Mouse (Mus musculus) left cerebral cortex, adult 2 months (tissue): ENCODE results near the gene Phxr2. TPM values are rescaled to one million over a fixed set of nuclear protein-coding genes. Genes with fewer than 3 reads are reported as not detected.

Experiments used
- DNase-seq, 2 experiments: peaks; one replicate each; pipeline ENCODE4 v3.0.0; 2021 to 2022; ENCODE audit warnings: low spot score in 2 of 2, mixed read lengths in 1 of 2; ENCODE audit errors: extremely low spot score in 1 of 2
- H3K27ac ChIP-seq: fragments of 200-600 bp; 2 replicates; pipeline ENCODE4 v1.8.1; 2022
- H3K4me3 ChIP-seq: fragments of 200-600 bp; 2 replicates; pipeline ENCODE4 v1.8.1; 2022
- CTCF ChIP-seq: fragments of 200-600 bp; IDR thresholded peaks from 2 replicates; pipeline ENCODE4 v1.8.1; 2022; ENCODE audit warnings: antibody characterized with exemption, mild to moderate bottlenecking, moderate library complexity
- intact Hi-C: fragments of 180-260 bp; cut with DNase I; formaldehyde crosslinking; loops from one replicate; pipeline ENCODE4 v1.15.1; 2025
- total RNA-seq, 2 experiments: library from RNA; stranded (reverse); gene quantifications; 2 replicates each; pipeline ENCODE4 v1.2.3; 2021

Gene Phxr2
- total RNA-seq, 2 experiments from 2014 or later = not detected

DNA sequence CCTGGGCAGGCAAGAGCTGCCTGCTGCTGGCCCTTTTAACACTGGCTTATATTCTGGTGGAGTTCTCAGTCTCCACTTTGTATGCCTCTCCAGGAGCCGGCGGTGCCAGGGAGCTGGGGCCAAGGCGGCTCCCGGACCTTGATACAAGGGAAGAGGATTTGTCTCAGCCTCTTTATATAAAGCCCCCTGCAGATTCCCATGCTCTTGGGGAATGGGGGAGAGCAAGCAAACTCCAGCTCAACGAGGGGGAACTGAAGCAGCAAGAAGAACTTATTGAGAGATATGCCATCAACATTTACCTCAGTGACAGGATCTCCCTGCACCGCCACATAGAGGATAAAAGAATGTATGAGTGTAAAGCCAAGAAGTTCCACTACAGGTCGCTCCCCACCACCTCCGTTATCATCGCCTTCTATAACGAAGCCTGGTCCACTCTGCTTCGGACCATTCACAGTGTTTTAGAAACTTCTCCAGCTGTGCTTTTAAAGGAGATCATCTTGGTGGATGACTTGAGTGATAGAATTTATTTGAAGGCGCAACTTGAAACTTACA is 17.6 kb downstream of the Phxr2 start:
- no peak for DNase-seq
- H3K27ac ChIP-seq = peak overlapping the region; percentile 67
- TF ChIP-seq CTCF = no peak
- intact Hi-C loops = loop anchor here (5.0 kb wide), 2 partner anchors 44 to 154 kb away; partner anchors contain the start of gene Dusp6
- peak overlapping the region; percentile 88 for H3K4me3 ChIP-seq

DNA sequence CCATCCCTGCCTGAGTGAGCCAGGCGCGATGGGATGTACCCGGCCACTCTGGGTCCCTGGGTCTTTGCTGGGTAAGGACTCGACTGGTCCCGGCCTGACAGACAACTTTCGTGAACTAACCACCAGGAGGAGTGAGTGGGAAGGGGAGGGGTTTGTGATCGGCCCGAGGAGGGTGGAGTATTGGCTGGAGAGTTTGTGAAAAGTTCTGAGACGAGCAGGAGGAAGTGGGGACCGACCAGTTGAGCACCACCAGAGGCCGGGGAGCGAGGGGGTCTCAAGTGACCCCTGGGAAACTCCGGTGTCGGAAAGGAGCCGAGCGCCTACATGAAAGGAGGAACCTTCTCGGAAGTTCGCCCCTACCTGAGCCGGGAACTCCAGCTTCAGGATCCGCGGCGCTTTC is 18.2 kb downstream of the Phxr2 start, which contains the start of gene Galnt4:
Gene Galnt4 (plus strand): TSS at position 196 of the 400 bp plus-strand sequence.
- peak; percentile 57 for TF ChIP-seq CTCF
- intact Hi-C loops = loop anchor here (2.0 to 5.0 kb wide), 3 partner anchors 44 to 511 kb away; partner anchors contain the start of gene Dusp6
- peak in 1 of 2 experiments; percentile 58 for DNase-seq
- peak within 1 kb of the TSS; percentile 88 for H3K4me3 ChIP-seq
- H3K27ac ChIP-seq = peak within 1 kb of the TSS; percentile 96

DNA sequence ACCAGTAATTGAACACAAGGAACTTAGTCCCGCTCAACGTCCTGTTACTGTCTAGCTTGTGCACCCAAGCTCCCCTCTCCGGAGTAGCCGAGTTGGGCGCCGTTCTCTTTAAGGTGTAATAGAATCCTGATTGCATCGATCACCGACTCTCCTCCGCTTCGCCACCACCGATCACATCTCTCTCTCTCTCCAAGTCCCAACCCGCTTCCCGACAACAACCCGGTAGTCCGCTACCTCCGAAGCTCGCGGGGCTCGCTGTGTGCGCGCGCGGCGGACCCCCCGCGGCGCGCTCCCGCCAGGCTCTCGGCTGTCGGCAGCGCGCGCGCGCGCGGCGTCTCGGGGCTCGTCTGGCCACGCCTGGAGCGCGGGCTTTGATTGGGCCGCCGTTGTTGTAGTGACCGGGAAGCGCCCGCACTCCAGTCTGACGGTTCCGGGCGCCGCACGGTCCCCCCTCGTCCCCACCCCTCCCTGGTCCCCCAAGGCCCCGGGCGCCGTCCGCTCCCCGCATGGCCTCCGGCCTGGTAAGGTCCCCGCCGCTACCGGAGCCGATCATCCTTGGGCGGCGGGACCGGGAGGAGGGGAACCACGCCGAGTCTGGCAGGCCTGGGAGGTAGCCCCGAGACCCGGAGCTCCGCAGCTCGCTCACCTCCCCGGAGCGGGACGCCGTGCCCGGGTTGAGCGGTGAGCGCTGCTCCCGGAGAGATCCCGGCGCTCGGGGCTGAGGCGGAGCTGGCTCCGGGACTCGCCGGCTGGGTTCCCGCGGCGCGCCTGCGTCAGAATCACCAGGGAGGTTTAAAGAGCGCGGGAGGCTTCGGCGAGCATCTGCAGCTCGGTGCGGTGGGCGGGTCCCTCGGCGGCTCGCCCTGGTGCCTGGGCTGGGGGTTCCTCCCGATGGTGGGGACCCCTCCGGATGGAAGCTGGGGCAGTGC is 19.2 kb downstream of the Phxr2 start, which contains the start of gene Poc1b:
Gene Poc1b (plus strand): TSS at position 334 of the 929 bp plus-strand sequence.
- intact Hi-C loops = loop anchor here (2.0 to 5.0 kb wide), 3 partner anchors 45 to 512 kb away; partner anchors contain the start of gene Dusp6
- peak within 1 kb of the TSS; percentile 96 for H3K27ac ChIP-seq
- H3K4me3 ChIP-seq = peak within 1 kb of the TSS; percentile 88
- peak; percentile 82 to 84 for DNase-seq
- TF ChIP-seq CTCF = no peak

DNA sequence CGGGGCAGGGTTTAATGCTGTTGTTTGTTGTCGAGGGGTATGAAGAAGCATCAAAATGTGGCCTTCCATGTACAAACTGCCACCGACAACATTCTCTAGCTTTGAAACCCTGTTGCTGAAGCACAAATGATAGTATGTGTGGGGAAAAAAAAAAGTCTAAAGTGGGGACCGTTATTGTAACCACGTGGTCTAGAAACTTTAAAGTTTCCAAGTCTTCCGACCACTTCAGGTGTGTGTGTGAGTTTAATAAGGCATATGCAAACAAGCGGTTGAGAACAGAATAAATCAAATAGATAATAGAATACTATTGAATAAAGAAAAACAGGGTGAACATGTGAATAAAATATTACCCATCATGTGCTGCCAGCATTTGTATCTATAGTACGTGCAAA is 19.8 kb downstream of the Phxr2 start:
- peak overlapping the region; percentile 88 for H3K4me3 ChIP-seq
- no peak for DNase-seq
- peak overlapping the region; percentile 96 for H3K27ac ChIP-seq
- no peak for TF ChIP-seq CTCF
- intact Hi-C loops = loop anchor here (2.0 to 5.0 kb wide), 3 partner anchors 46 to 512 kb away; partner anchors contain the start of gene Dusp6

DNA sequence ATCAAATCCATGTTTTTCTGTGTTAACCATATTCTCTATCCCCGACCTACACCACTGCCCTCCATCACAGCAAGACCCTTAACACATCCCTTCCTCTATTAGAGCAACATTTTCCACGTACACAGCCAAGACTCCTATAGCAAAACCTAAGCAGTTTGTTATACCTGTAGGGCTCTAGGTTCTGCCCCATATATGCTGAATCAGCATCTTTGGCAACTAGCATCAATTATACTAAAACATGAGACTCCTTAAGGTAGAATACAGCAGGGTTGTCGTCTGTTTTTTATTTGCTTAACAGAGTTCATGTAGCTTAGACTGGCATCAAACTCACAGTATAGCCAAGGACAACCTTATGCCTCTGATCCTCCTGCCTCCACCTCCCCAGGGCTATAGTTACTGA is 20.6 kb downstream of the Phxr2 start:
- H3K4me3 ChIP-seq = no peak overlapping the region
- no peak for TF ChIP-seq CTCF
- DNase-seq = no peak
- H3K27ac ChIP-seq = no peak overlapping the region
- intact Hi-C loops = loop anchor here (5.0 kb wide), 2 partner anchors 47 to 157 kb away; partner anchors contain the start of gene Dusp6

DNA sequence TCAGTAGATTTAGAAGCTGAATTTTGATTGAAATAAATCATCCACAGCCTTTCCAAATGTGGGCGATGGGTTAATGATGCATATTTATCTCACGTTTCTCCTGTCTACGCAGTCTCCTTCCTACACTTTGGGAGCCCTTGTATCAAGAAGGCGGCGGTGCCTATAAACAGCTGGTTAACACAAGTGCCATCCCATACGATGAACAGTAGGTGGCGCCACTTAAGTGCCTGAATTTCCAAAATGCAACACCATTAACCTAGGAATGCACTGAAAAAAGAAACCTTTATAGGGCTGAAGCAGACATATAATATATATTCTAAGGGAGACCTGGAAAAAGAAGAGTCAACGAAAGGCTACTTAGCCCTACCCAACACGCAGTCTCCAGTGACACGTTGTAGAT is 28.8 kb downstream of the Phxr2 start:
- Histone ChIP-seq H3K4me3 (no peak overlapping the region), H3K27ac (no peak overlapping the region)
- TF ChIP-seq CTCF = peak; percentile 87
- peak; percentile 52 to 54 for DNase-seq
- intact Hi-C loops = no loop called here

DNA sequence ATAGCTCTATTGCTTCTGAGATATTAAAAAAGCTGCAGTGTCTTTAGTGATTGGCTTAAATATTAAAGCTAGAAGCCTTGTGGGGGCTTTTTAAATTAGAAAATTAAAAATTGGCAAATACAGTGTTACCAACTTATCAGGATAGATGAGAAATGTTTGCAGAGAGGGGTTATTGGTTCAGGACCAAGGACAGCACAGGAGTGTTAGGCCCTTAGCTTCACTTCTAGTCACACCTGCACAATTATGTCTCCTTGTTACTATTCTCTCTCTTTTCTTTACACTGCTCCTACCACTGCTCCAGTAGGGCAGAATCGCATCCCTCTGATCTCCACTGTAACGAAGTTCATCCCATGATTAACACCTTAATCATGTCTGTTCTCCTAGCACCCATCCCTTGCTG is 31.0 kb downstream of the Phxr2 start:
- intact Hi-C loops = no loop called here
- Histone ChIP-seq H3K4me3 (no peak overlapping the region), H3K27ac (no peak overlapping the region)
- no peak for DNase-seq
- no peak for TF ChIP-seq CTCF

DNA sequence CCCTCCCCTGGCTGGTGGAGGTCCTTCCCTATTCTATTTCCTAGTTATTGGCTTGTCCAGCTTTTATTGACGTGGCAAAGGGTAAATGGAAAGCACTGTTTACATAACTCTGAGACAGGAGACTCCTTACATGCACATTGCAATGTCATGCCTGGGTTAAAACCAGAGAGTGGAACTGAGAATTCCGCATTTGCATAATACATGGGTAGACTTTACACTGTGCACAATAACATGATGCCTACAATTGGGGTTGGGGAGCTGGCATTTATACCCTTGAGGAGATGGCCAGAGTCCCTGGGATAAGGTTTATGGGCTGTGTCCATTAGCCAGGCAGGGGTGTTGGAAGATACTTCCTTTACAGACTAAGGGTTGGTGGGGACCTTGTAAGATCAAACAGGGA is 32.8 kb downstream of the Phxr2 start:
- Histone ChIP-seq H3K4me3 (no peak overlapping the region), H3K27ac (no peak overlapping the region)
- DNase-seq = no peak
- TF ChIP-seq CTCF = no peak
- intact Hi-C loops = no loop called here

DNA sequence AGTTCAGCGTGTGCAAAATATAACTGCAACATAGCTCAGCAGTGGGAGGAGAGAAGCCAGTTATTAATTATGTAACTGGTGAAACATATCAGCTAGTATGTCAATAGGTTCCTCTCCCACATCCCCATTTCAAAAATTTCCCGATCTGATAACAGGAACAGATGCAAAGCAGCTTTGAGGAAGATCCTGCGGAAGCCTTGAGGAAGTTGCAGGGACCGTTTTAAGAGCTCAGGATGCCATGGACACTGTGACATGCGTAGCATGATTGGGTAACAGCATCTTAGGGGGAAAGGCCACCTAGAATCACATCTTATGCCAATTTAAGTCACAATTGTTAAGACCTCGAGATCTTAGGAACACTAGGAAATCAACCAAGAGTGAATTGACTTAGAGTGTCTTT is 36.2 kb downstream of the Phxr2 start:
- H3K27ac ChIP-seq = no peak overlapping the region
- H3K4me3 ChIP-seq = no peak overlapping the region
- DNase-seq = no peak
- intact Hi-C loops = loop anchor here (10.0 kb wide), 1 partner anchor 1715 kb away; no protein-coding TSS in a partner anchor
- no peak for TF ChIP-seq CTCF

DNA sequence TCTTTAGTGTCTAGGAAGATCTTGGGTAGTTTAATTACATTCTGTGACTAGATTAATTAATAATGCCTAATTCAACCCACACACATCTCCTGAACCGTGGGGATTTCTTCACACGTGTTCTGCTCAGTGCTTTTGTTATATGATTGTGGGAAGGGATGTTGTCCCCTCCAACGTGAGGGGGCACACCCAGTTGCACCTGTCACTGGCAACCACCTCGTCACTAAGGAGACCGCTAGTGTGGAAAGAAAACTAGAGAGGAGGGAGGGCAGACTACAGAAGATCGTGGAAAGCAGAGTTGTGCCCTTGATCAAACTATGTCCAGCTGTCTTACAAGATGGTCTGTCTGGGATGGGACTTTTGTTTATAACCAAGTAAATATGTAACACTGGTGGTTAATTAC is 40.1 kb downstream of the Phxr2 start:
- no peak overlapping the region for H3K4me3 ChIP-seq
- no peak for TF ChIP-seq CTCF
- intact Hi-C loops = loop anchor here (10.0 kb wide), 1 partner anchor 1711 kb away; no protein-coding TSS in a partner anchor
- DNase-seq = no peak
- H3K27ac ChIP-seq = no peak overlapping the region

DNA sequence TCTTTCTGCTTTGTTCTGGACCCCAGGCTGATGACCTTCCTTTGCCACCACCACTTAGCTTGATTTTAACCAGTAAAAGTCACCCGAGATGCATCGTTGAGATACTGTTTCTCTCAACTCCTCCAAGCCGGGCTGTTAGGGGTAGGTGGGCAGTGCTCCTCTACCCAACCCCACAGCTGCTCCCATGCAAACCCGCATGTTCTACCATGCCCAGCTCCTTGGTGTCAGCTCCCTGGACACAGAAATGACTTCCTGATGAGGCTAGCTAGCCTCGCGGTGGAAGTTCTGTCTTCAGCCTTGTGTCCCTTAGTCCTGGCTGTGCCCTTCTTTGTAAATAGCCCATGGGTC is 40.9 kb downstream of the Phxr2 start:
- no peak for TF ChIP-seq CTCF
- Histone ChIP-seq H3K27ac (no peak overlapping the region), H3K4me3 (no peak overlapping the region)
- intact Hi-C loops = loop anchor here (2.0 to 10.0 kb wide), 5 partner anchors 170 to 1710 kb away; partner anchors contain the start of gene Atp2b1
- no peak for DNase-seq
